Mouse (Mus musculus): ENCODE results near the gene Plekha7. TPM values are rescaled to one million over a fixed set of nuclear protein-coding genes. Genes with fewer than 3 reads are reported as not detected.
A peak's percentile ranks its signal among the peaks of the same experiment; 100 is the strongest.

Gene Plekha7
- polyA plus RNA-seq, 1 experiment from 2014 or later = 18.7 TPM

GRCm38 (mm10) chr7:116260826-116261615 lies 47.2 kb downstream of the Plekha7 start:
- H3K4me1 ChIP-seq (ENCODE audit: control insufficient read depth, insufficient read depth, low read length) = peaks cover 23% of the 10 kb centered on the region
- H3K9me3 ChIP-seq (ENCODE audit: control insufficient read depth, low read length) = no peaks in the 10 kb centered on the region
- H3K27ac ChIP-seq (ENCODE audit: low read length) = peak overlapping the region; percentile 55
- H3K9ac ChIP-seq (ENCODE audit: low read depth, low read length) = no peak overlapping the region
- 55% methylated on average over 4 of the region's 4 CpGs for WGBS
- H3K4me3 ChIP-seq (ENCODE audit: low read length) = no peak overlapping the region
- no peak overlapping the region for H3K4me2 ChIP-seq (ENCODE audit: low read depth, low read length)
- peak; percentile 78 for ATAC-seq
- H3K27me3 ChIP-seq (replicated peaks; ENCODE audit: control insufficient read depth, insufficient read depth, low read length) = no peaks in the 10 kb centered on the region
- no peaks in the 10 kb centered on the region for H3K36me3 ChIP-seq (ENCODE audit: control insufficient read depth, insufficient read depth, low read length)

GRCm38 (mm10) chr7:116258464-116259185 lies 49.6 kb downstream of the Plekha7 start:
- no peaks in the 10 kb centered on the region for H3K27me3 ChIP-seq (replicated peaks; ENCODE audit: control insufficient read depth, insufficient read depth, low read length)
- no peak overlapping the region; the same call in 1 of the 2 replicates for H3K27ac ChIP-seq (ENCODE audit: low read length)
- no peaks in the 10 kb centered on the region for H3K9me3 ChIP-seq (ENCODE audit: control insufficient read depth, low read length)
- no peak overlapping the region for H3K9ac ChIP-seq (ENCODE audit: low read depth, low read length)
- no peak for ATAC-seq
- no peak overlapping the region for H3K4me2 ChIP-seq (ENCODE audit: low read depth, low read length)
- peaks cover 26% of the 10 kb centered on the region for H3K4me1 ChIP-seq (ENCODE audit: control insufficient read depth, insufficient read depth, low read length)
- WGBS = 74% methylated on average over 17 of the region's 17 CpGs
- no peaks in the 10 kb centered on the region for H3K36me3 ChIP-seq (ENCODE audit: control insufficient read depth, insufficient read depth, low read length)
- H3K4me3 ChIP-seq (ENCODE audit: low read length) = no peak overlapping the region

DNA sequence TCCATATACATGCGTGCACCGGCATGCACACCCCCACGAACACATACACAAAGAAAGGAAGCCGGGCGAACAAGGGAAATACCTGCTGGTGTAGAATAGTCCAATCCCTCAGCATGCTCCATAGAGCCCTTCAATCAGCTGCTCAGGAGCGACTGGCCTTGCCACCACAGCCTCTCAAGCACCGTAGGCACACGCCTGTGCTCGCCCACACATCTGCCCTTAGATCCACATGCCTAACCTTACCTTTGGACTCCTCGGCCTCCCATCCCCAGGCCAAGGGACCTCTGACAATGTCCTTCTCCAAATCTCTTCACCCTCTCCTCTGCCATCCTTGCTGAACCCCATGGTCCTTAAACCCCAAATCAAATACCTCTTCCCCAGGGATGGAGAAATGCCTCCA lies 50.2 kb downstream of the Plekha7 start:
- WGBS = 91% methylated on average over 10 of the region's 10 CpGs
- ATAC-seq = no peak
- H3K9ac ChIP-seq (ENCODE audit: low read depth, low read length) = no peak overlapping the region
- no peaks in the 10 kb centered on the region for H3K36me3 ChIP-seq (ENCODE audit: control insufficient read depth, insufficient read depth, low read length)
- no peak overlapping the region for H3K4me2 ChIP-seq (ENCODE audit: low read depth, low read length)
- no peaks in the 10 kb centered on the region for H3K9me3 ChIP-seq (ENCODE audit: control insufficient read depth, low read length)
- H3K27ac ChIP-seq (ENCODE audit: low read length) = no peak overlapping the region
- no peaks in the 10 kb centered on the region for H3K27me3 ChIP-seq (replicated peaks; ENCODE audit: control insufficient read depth, insufficient read depth, low read length)
- peaks cover 27% of the 10 kb centered on the region for H3K4me1 ChIP-seq (ENCODE audit: control insufficient read depth, insufficient read depth, low read length)
- H3K4me3 ChIP-seq (ENCODE audit: low read length) = no peak overlapping the region

DNA sequence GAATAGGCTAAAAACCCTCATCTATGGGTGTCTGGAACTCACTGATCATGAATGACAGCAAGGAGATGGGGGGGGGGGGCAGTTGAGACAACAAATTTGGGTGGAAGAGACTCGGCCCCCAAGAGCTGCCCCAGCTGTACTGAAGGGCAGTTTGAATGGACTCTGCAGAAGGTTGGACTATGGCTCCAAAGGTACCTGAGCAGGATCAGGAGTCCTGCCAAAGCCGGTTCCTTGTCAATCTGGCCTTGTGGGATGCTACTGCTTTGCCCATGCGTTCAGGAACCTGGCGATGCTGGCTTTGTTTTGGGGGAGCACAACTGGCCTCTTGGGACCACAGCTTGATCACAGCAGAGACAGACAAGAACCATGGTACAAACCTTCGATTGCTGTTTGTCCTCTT lies 52.5 kb downstream of the Plekha7 start:
- 88% methylated on average over 5 of the region's 5 CpGs for WGBS
- no peaks in the 10 kb centered on the region for H3K27me3 ChIP-seq (replicated peaks; ENCODE audit: control insufficient read depth, insufficient read depth, low read length)
- ATAC-seq = no peak
- no peaks in the 10 kb centered on the region for H3K9me3 ChIP-seq (ENCODE audit: control insufficient read depth, low read length)
- H3K36me3 ChIP-seq (ENCODE audit: control insufficient read depth, insufficient read depth, low read length) = no peaks in the 10 kb centered on the region
- H3K9ac ChIP-seq (ENCODE audit: low read depth, low read length) = no peak overlapping the region
- no peak overlapping the region for H3K27ac ChIP-seq (ENCODE audit: low read length)
- no peak overlapping the region for H3K4me3 ChIP-seq (ENCODE audit: low read length)
- H3K4me1 ChIP-seq (ENCODE audit: control insufficient read depth, insufficient read depth, low read length) = peaks cover 17% of the 10 kb centered on the region
- H3K4me2 ChIP-seq (ENCODE audit: low read depth, low read length) = no peak overlapping the region

- WGBS = 60% methylated on average over 5 of the region's 5 CpGs
- ATAC-seq = peak; percentile 77
- H3K27me3 ChIP-seq (replicated peaks; ENCODE audit: control insufficient read depth, insufficient read depth, low read length) = no peaks in the 10 kb centered on the region
- H3K9me3 ChIP-seq (ENCODE audit: control insufficient read depth, low read length) = no peaks in the 10 kb centered on the region
- H3K9ac ChIP-seq (ENCODE audit: low read depth, low read length) = no peak overlapping the region
- H3K4me3 ChIP-seq (ENCODE audit: low read length) = no peak overlapping the region
- no peak overlapping the region for H3K27ac ChIP-seq (ENCODE audit: low read length)
- H3K4me2 ChIP-seq (ENCODE audit: low read depth, low read length) = no peak overlapping the region
- H3K36me3 ChIP-seq (ENCODE audit: control insufficient read depth, insufficient read depth, low read length) = no peaks in the 10 kb centered on the region
- H3K4me1 ChIP-seq (ENCODE audit: control insufficient read depth, insufficient read depth, low read length) = peaks cover 13% of the 10 kb centered on the region
These were observed 53.5 kb downstream of the Plekha7 start for GRCm38 (mm10) chr7:116254660-116255059.

DNA sequence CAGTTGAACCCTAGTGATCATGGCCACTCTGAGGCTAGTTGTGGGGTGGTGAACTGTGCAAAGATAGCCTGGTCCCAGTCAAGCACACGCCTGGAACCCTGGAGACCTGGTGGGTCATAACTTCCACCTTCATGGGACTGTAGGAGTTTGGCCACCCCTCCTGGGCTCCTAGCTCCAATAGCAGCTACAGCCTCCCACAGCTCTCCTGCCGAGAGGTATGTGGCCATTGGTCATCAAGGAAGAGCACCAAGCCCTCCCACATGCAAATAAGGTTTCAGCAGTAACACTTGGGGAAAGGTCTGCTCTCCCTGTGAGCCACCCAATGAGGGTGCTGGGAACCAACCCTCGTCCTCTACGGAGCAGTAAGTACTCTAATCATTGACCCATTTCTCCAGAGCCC lies 55.7 kb downstream of the Plekha7 start:
- H3K9me3 ChIP-seq (ENCODE audit: control insufficient read depth, low read length) = no peaks in the 10 kb centered on the region
- H3K27me3 ChIP-seq (replicated peaks; ENCODE audit: control insufficient read depth, insufficient read depth, low read length) = no peaks in the 10 kb centered on the region
- no peak overlapping the region for H3K4me2 ChIP-seq (ENCODE audit: low read depth, low read length)
- H3K4me3 ChIP-seq (ENCODE audit: low read length) = no peak overlapping the region
- ATAC-seq = no peak
- peaks cover 7% of the 10 kb centered on the region; the same call in 1 of the 2 replicates for H3K4me1 ChIP-seq (ENCODE audit: control insufficient read depth, insufficient read depth, low read length)
- H3K27ac ChIP-seq (ENCODE audit: low read length) = no peak overlapping the region
- no peaks in the 10 kb centered on the region for H3K36me3 ChIP-seq (ENCODE audit: control insufficient read depth, insufficient read depth, low read length)
- no peak overlapping the region for H3K9ac ChIP-seq (ENCODE audit: low read depth, low read length)
- WGBS = 75% methylated on average over 4 of the region's 4 CpGs

- Histone ChIP-seq H3K4me2 (ENCODE audit: low read depth, low read length) (no peak overlapping the region), H3K4me3 (ENCODE audit: low read length) (no peak overlapping the region), H3K9me3 (ENCODE audit: control insufficient read depth, low read length) (no peaks in the 10 kb centered on the region), H3K4me1 (ENCODE audit: control insufficient read depth, insufficient read depth, low read length) (peaks cover 15% of the 10 kb centered on the region), H3K27ac (ENCODE audit: low read length) (no peak overlapping the region), H3K9ac (ENCODE audit: low read depth, low read length) (no peak overlapping the region), H3K36me3 (ENCODE audit: control insufficient read depth, insufficient read depth, low read length) (no peaks in the 10 kb centered on the region), H3K27me3 (replicated peaks; ENCODE audit: control insufficient read depth, insufficient read depth, low read length) (no peaks in the 10 kb centered on the region)
- ATAC-seq = no peak
- 66% methylated on average over 3 of the region's 3 CpGs for WGBS
These were observed 56.7 kb downstream of the Plekha7 start for GRCm38 (mm10) chr7:116251516-116251915.

DNA sequence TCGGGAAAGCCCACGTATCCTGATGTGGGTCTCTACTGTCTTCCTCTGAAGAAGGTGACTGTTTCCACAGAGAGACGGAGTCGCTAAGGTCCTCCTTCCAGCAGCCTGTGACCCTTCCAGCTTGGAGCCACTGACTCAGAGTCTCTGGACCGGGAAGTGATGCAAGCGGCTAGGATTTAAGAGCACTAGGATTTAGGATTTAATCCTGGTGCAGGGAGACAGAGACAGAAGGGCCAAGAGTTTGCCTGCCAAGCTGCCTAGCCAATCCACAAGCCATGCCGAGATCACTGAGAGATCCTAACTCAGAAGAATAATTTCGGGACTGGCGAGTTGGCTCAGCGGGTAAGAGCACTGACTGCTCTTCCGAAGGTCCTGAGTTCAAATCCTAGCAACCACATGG lies 59.6 kb downstream of the Plekha7 start:
- Histone ChIP-seq H3K9me3 (ENCODE audit: control insufficient read depth, low read length) (no peaks in the 10 kb centered on the region), H3K4me3 (ENCODE audit: low read length) (no peak overlapping the region), H3K36me3 (ENCODE audit: control insufficient read depth, insufficient read depth, low read length) (no peaks in the 10 kb centered on the region), H3K27me3 (replicated peaks; ENCODE audit: control insufficient read depth, insufficient read depth, low read length) (no peaks in the 10 kb centered on the region), H3K9ac (ENCODE audit: low read depth, low read length) (no peak overlapping the region), H3K4me1 (ENCODE audit: control insufficient read depth, insufficient read depth, low read length) (peaks cover 14% of the 10 kb centered on the region), H3K4me2 (ENCODE audit: low read depth, low read length) (no peak overlapping the region), H3K27ac (ENCODE audit: low read length) (no peak overlapping the region)
- WGBS = 95% methylated on average over 11 of the region's 11 CpGs
- no peak for ATAC-seq

DNA sequence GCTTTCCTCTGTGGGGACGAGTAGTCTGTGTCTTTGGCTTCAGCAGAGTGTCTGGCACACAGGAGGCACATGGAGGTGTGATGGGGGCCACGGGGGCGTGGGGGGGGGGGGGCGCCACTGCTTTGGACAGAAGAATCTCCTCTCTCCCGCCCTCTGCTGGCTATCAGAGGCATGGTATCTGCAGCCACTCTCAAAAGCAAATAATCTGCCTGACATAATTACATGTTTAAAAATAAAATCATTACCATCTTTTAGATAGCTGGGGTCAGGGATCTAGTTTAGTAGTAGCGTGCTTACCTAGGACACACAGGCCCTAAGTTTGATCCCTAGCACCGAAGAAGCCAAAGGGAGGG lies 60.8 kb downstream of the Plekha7 start:
- WGBS = 13% methylated on average over 6 of the region's 7 CpGs
- no peaks in the 10 kb centered on the region for H3K9me3 ChIP-seq (ENCODE audit: control insufficient read depth, low read length)
- no peak overlapping the region for H3K4me3 ChIP-seq (ENCODE audit: low read length)
- H3K4me1 ChIP-seq (ENCODE audit: control insufficient read depth, insufficient read depth, low read length) = peaks cover 10% of the 10 kb centered on the region
- H3K4me2 ChIP-seq (ENCODE audit: low read depth, low read length) = no peak overlapping the region
- ATAC-seq = no peak; the same call in 1 of the 2 replicates
- no peaks in the 10 kb centered on the region for H3K27me3 ChIP-seq (replicated peaks; ENCODE audit: control insufficient read depth, insufficient read depth, low read length)
- H3K36me3 ChIP-seq (ENCODE audit: control insufficient read depth, insufficient read depth, low read length) = no peaks in the 10 kb centered on the region
- H3K9ac ChIP-seq (ENCODE audit: low read depth, low read length) = no peak overlapping the region
- no peak overlapping the region for H3K27ac ChIP-seq (ENCODE audit: low read length)
